Mouse (Mus musculus): ENCODE measurements at regions not wholly inside any gene's neighbourhood (a gene's known extent, or its start where the extent isn't known, plus 50 kb on each side); places are given as distances from the start of the nearest gene placed in this dataset.

DNA sequence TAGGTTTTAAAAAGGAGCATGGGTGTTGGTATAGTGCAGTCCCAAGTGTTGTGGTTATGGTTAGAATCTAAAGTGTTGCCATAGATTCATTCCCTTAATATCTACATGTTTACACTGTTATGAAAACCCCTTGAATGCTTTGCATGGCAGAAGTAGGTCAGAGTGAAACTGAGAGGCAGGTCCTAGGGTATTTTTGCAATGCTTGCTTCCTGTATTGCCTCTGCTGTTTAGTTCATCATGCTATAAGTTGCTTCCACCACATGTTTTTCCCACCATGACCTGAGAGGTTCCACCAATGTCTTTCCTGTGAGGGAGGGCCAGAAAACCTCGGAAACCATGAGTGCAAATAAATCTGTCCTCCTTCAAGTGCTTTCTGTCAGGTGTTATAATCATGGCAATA lies 224.1 kb upstream of the Gm9972 start:
- TF ChIP-seq POLR2A (IDR thresholded peaks at IDR 0.05; ENCODE audit: low read depth, low read length) (no peak), CTCF (conservative IDR thresholded peaks at IDR 0.05; ENCODE audit: insufficient read depth, insufficient read length, low read depth, low read length) (no peak)
